Mouse (Mus musculus) liver, postnatal 0 days (tissue): ENCODE data around the gene Six3.

Experiments
- CTCF ChIP-seq: sonication (generic); IDR thresholded peaks from 2 replicates; pipeline ENCODE4 v1.5.1; 2016; ENCODE audit warnings: antibody characterized with exemption, low read depth
- EP300 ChIP-seq: IDR thresholded peaks from 2 replicates; pipeline ENCODE4 v1.6.1; 2016; ENCODE audit warnings: antibody characterized with exemption, low read depth, mild to moderate bottlenecking

GRCm38 (mm10) chr17:85609621-85610392, 3.6 kb upstream of the Six3 start:
- TF ChIP-seq CTCF (no peak), EP300 (no peak)
